Mouse (Mus musculus): ENCODE results near the gene Trim16.

- TF ChIP-seq CTCF (IDR thresholded peaks at IDR 0.05; ENCODE audit: insufficient read depth, low read depth, low read length) = no peak
- TF ChIP-seq POLR2A (IDR thresholded peaks at IDR 0.05; ENCODE audit: insufficient read depth, low read depth, low read length) = no peak
These were observed 55.7 kb downstream of the Trim16 start for GRCm38 (mm10) chr11:62875696-62876095.

Data from olfactory bulb, adult 2 months (tissue).